Mouse (Mus musculus): Measurements from ENCODE around the gene Zfp668. TPM values are rescaled to one million over a fixed set of nuclear protein-coding genes. Genes with fewer than 3 reads are reported as not detected.

The Zfp668 gene
- polyA plus RNA-seq, 1 experiment, result 10.9 TPM

DNA sequence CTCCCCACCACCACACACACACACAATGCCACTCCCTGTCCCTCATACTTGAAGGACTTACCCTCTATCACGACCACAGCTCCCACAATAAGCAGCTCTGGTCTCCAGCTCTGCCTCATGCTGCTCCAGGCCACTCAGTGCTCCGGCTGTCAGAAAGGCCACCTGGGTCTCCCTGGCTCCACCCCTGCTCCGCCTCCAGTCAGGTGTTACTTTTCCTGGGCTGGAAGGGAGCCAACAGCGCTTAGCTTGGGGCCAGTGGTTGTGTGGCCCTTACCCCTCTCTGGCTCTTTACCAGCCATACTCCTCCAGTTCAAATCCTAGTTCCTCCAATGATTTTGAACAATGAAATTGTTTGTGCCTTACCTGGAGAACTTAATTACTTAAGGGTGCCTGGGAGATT, 14.2 kb upstream of the Zfp668 start, which contains the start of gene Prss53:
TSS of gene Prss53 (minus strand) at position 173 of the 400 bp plus-strand sequence.
- TF ChIP-seq CTCF (IDR thresholded peaks at IDR 0.05; ENCODE audit: borderline replicate concordance, insufficient read depth, low read depth, low read length), result no peak
- Histone ChIP-seq H3K4me1 (ENCODE audit: control insufficient read depth, insufficient read depth, low read length) (peaks cover 4% of the 10 kb centered on the region; the same call in 1 of the 2 replicates), H3K27ac (ENCODE audit: insufficient read depth, low read length) (no peak within 1 kb of the TSS), H3K4me3 (replicated peaks; ENCODE audit: insufficient read depth, low read depth, low read length) (no peak within 1 kb of the TSS), H3K27me3 (ENCODE audit: control insufficient read depth, insufficient read depth, low read length) (no peaks in the 10 kb centered on the region)
- no peak for DNase-seq
- 25% methylated on average over 4 of the region's 4 CpGs for WGBS

DNA sequence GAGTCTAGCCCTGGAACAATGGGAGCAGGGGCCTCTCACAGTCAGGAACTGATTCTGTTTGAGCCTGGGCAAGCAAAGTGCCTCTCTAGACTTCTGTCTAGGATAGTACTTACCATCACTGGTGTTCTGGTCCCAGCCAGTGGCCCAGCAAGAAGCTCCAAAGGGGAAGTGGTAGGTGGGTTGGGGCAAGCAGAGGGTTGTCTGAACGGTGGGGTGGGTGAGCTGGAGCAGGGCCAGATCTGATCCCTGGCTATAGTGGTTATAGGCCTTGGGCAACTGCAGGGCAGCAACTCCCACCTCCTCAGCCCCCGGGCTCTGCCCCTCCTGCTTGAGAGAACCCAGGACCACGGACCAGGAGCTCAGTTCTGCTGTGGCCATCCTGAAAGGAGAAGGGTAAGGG, 12.2 kb upstream of the Zfp668 start:
- no peak for DNase-seq
- Histone ChIP-seq H3K4me3 (replicated peaks; ENCODE audit: insufficient read depth, low read depth, low read length) (no peak overlapping the region), H3K27me3 (ENCODE audit: control insufficient read depth, insufficient read depth, low read length) (no peaks in the 10 kb centered on the region), H3K4me1 (ENCODE audit: control insufficient read depth, insufficient read depth, low read length) (peaks cover 2% of the 10 kb centered on the region), H3K27ac (ENCODE audit: insufficient read depth, low read length) (no peak overlapping the region)
- 49% methylated on average over 3 of the region's 3 CpGs for WGBS
- TF ChIP-seq POLR2A (IDR thresholded peaks at IDR 0.05; ENCODE audit: borderline replicate concordance, insufficient read depth, low read length), result no peak
- TF ChIP-seq CTCF (IDR thresholded peaks at IDR 0.05; ENCODE audit: borderline replicate concordance, insufficient read depth, low read depth, low read length), result no peak

- no peak for TF ChIP-seq POLR2A (IDR thresholded peaks at IDR 0.05; ENCODE audit: borderline replicate concordance, insufficient read depth, low read length)
- no peak for TF ChIP-seq CTCF (IDR thresholded peaks at IDR 0.05; ENCODE audit: borderline replicate concordance, insufficient read depth, low read depth, low read length)
- 73% methylated on average over 3 of the region's 3 CpGs for WGBS
- Histone ChIP-seq H3K27me3 (ENCODE audit: control insufficient read depth, insufficient read depth, low read length) (no peaks in the 10 kb centered on the region), H3K4me1 (ENCODE audit: control insufficient read depth, insufficient read depth, low read length) (peaks cover 7% of the 10 kb centered on the region), H3K27ac (ENCODE audit: insufficient read depth, low read length) (no peak overlapping the region), H3K4me3 (replicated peaks; ENCODE audit: insufficient read depth, low read depth, low read length) (no peak overlapping the region)
- no peak for DNase-seq
These were observed 11.2 kb upstream of the Zfp668 start for GRCm38 (mm10) chr7:127887781-127888180.

DNA sequence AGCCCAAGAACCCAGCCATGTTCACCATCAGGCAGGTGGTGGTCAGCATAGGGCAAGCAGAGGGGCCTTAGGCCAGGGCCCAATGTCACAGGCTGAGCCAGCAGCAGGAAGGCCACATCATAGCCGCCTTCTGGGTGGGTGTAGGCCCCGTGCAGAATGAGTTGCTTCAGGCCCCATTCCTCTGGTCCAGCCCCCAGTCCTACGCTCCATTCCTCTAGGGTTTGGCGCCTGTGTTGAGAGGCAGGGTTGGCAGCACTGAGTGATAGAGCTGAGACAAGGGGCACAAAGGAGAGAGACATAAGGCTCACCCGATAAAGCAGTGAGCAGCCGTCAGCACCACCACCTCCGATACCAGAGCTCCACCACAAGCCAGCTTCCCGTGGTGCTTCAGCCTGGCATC, 10.6 kb upstream of the Zfp668 start:
- H3K4me3 ChIP-seq (replicated peaks; ENCODE audit: insufficient read depth, low read depth, low read length), result no peak overlapping the region
- TF ChIP-seq POLR2A (IDR thresholded peaks at IDR 0.05; ENCODE audit: borderline replicate concordance, insufficient read depth, low read length), result no peak
- WGBS, result 57% methylated on average over 8 of the region's 8 CpGs
- peaks cover 7% of the 10 kb centered on the region for H3K4me1 ChIP-seq (ENCODE audit: control insufficient read depth, insufficient read depth, low read length)
- DNase-seq, result no peak
- no peak overlapping the region for H3K27ac ChIP-seq (ENCODE audit: insufficient read depth, low read length)
- no peaks in the 10 kb centered on the region for H3K27me3 ChIP-seq (ENCODE audit: control insufficient read depth, insufficient read depth, low read length)

GRCm38 (mm10) chr7:127886551-127886950, 9.9 kb upstream of the Zfp668 start:
- 86% methylated on average over 6 of the region's 6 CpGs for WGBS
- TF ChIP-seq CTCF (IDR thresholded peaks at IDR 0.05; ENCODE audit: borderline replicate concordance, insufficient read depth, low read depth, low read length) (no peak), POLR2A (IDR thresholded peaks at IDR 0.05; ENCODE audit: borderline replicate concordance, insufficient read depth, low read length) (no peak)
- Histone ChIP-seq H3K4me1 (ENCODE audit: control insufficient read depth, insufficient read depth, low read length) (peaks cover 7% of the 10 kb centered on the region), H3K27me3 (ENCODE audit: control insufficient read depth, insufficient read depth, low read length) (no peaks in the 10 kb centered on the region), H3K4me3 (replicated peaks; ENCODE audit: insufficient read depth, low read depth, low read length) (no peak overlapping the region), H3K27ac (ENCODE audit: insufficient read depth, low read length) (no peak overlapping the region)
- DNase-seq, result no peak

- H3K27ac ChIP-seq (ENCODE audit: insufficient read depth, low read length), result no peak overlapping the region
- no peaks in the 10 kb centered on the region for H3K27me3 ChIP-seq (ENCODE audit: control insufficient read depth, insufficient read depth, low read length)
- TF ChIP-seq CTCF (IDR thresholded peaks at IDR 0.05; ENCODE audit: borderline replicate concordance, insufficient read depth, low read depth, low read length), result no peak
- no peak for TF ChIP-seq POLR2A (IDR thresholded peaks at IDR 0.05; ENCODE audit: borderline replicate concordance, insufficient read depth, low read length)
- H3K4me3 ChIP-seq (replicated peaks; ENCODE audit: insufficient read depth, low read depth, low read length), result no peak overlapping the region
- peaks cover 7% of the 10 kb centered on the region for H3K4me1 ChIP-seq (ENCODE audit: control insufficient read depth, insufficient read depth, low read length)
- peak in 1 of 2 experiments; percentile 29 for DNase-seq
- WGBS, result 24% methylated on average over 6 of the region's 6 CpGs
These were observed 9.3 kb upstream of the Zfp668 start for GRCm38 (mm10) chr7:127885951-127886350.

DNA sequence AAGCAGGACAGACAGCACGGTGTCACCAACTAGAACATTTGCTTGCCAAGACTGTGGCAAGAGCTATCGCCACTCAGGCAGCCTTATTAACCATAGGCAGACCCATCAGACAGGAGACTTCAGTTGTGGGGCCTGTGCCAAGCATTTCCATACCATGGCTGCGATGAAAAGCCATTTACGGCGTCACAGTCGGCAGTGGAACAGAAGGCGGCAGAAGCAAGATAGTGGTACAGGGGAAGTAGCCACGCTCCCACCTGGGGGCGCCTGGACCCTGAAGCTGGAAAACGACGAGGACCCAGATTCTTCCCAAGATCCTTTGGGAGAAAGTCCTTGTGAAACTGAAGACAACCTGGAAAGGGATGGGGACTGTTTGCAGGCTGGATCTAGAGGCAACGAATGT, 3.8 kb upstream of the Zfp668 start:
- WGBS, result 75% methylated on average over 12 of the region's 12 CpGs
- no peak for DNase-seq
- no peak overlapping the region for H3K4me3 ChIP-seq (replicated peaks; ENCODE audit: insufficient read depth, low read depth, low read length)
- TF ChIP-seq CTCF (IDR thresholded peaks at IDR 0.05; ENCODE audit: borderline replicate concordance, insufficient read depth, low read depth, low read length) (no peak), POLR2A (IDR thresholded peaks at IDR 0.05; ENCODE audit: borderline replicate concordance, insufficient read depth, low read length) (no peak)
- no peaks in the 10 kb centered on the region for H3K27me3 ChIP-seq (ENCODE audit: control insufficient read depth, insufficient read depth, low read length)
- peaks cover 7% of the 10 kb centered on the region for H3K4me1 ChIP-seq (ENCODE audit: control insufficient read depth, insufficient read depth, low read length)
- no peak overlapping the region for H3K27ac ChIP-seq (ENCODE audit: insufficient read depth, low read length)

DNA sequence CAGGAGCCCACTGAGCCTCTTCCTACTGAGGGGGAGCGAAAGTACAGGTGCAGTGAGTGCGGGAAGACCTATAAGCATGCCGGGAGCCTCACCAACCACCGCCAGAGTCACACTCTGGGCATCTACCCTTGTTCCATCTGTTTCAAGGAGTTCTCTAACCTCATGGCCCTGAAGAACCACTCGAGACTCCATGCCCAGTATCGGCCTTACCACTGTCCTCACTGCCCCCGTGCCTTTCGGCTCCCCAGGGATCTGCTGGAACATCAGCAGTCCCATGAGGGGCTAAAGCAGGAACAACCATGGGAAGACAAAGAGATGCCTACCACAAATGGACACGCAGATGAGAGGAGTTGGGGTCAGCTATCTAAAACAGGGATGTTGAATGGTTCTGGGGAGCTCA, 2.7 kb upstream of the Zfp668 start:
- H3K4me3 ChIP-seq (replicated peaks; ENCODE audit: insufficient read depth, low read depth, low read length), result no peak overlapping the region
- H3K27ac ChIP-seq (ENCODE audit: insufficient read depth, low read length), result no peak overlapping the region
- no peaks in the 10 kb centered on the region for H3K27me3 ChIP-seq (ENCODE audit: control insufficient read depth, insufficient read depth, low read length)
- TF ChIP-seq CTCF (IDR thresholded peaks at IDR 0.05; ENCODE audit: borderline replicate concordance, insufficient read depth, low read depth, low read length) (no peak), POLR2A (IDR thresholded peaks at IDR 0.05; ENCODE audit: borderline replicate concordance, insufficient read depth, low read length) (no peak)
- peak in 1 of 2 experiments; percentile 11 for DNase-seq
- 93% methylated on average over 9 of the region's 9 CpGs for WGBS
- H3K4me1 ChIP-seq (ENCODE audit: control insufficient read depth, insufficient read depth, low read length), result peaks cover 7% of the 10 kb centered on the region
